Mouse (Mus musculus) pancreas, adult 10 weeks (tissue): ENCODE results near the gene Exph5. TPM values are rescaled to one million over a fixed set of nuclear protein-coding genes. Genes with fewer than 3 reads are reported as not detected.

Experiments
- polyA plus RNA-seq: library from polyadenylated mRNA; stranded (reverse); fragments of 350-450 nt; fragmentation: Illumina TruSeq; extraction: RNeasy Lipid Tissue Mini Kit (QIAGEN cat#74804); gene quantifications from one replicate; pipeline ENCODE4 v1.2.3, GENCODE M21; 2015; ENCODE audit warnings: low read depth, low replicate concordance; ENCODE audit not compliant: insufficient read depth

Exph5 gene
- 0.74 TPM for polyA plus RNA-seq

DNA sequence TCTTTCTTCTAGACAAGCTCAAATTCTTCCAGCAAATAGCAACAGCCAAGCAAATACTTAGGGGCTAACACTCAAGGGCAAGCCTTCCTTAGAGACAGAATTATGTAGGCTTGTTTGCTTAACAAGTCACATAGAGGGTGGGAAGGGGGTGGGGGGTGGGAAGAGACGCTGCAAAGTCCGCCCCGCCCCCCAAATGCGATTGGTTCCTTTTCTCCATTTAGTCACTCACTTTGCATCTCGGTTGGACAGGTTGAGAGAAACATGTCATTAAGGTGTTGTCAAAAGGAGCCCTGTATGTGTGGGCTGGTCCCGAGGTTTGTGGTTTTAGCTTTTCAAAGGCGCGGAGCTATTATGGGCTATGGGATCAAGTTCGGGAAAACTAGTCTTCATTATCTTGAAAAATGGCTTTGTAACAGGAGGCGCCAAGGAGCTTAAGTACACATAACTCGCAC is at the start of gene Exph5:
Exph5 (plus strand) TSS at position 402 of the 452 bp plus-strand sequence.

DNA sequence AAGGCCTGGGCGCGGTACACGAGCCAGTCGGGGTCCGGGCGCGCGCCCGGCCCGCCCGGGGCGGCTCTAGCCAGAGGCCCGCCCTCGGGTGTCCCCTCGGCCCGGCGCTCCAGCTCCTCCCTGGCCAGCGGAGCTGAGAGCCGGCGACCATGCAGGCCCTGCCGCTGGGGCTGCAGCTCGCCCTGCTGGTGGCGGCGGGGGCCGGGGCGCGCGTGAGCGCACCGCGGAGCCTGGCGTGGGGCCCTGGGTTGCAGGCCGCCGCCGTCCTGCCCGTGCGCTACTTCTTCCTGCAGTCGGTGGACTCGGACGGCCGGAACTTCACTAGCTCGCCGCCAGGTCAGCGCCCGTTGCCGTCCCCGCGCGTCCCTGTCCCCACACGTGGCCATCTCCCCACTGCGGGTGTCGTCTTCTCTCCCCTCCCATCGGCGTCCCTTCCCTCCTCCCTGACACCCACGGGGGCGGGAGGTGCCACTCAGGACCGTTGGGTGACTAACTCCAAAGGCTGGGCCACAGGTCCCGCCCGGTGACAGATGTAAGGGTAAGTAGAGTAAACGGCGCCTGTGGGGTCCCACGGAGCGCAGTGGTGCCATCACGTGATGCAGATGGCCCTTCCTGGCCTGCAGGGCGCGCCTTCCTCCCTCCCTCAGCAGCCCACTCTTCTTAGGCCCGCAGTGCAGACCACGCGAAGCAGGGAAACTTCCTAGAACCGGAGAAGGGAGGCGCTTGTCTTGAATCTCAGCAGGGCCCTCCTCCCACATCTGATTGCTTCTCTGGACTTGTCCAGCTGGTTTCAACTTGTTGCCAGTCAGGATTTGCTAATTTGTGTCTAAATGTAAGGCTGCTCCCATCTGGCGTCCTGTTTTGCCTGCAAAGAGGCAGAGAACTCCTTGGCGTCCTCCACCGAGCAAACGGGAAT is 82.7 kb downstream of the Exph5 start, which contains the start of gene Kdelc2:
Kdelc2 (plus strand) TSS at position 75 of the 916 bp plus-strand sequence.

DNA sequence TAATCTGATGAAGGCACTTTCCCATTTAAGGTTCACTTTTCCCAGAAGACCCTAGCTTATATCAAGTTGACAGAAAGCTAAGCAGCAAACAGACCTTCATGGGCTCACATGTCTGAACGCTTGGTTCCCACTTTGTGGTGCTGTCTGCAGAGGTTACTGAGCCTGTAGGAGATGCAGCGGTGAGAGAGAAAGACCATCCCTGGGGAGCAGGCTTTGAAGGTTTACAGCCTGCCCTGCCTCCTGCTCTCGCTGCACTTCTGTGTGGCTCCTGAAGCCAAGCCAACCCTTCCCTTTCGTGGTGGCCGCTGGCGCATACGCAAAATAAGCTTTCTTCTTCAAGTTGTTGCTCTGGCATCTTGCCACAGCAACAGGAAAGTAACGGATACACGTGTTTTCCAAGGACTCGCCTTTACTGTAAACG is 100.8 kb downstream of the Exph5 start, which contains the start of gene 4930550C14Rik:
4930550C14Rik (plus strand) TSS at position 35 of the 421 bp plus-strand sequence.

Other genes starting within 250 kb of the Exph5 start
- 3.3 TPM for gene Ddx10, start 53.6 kb upstream of the Exph5 start, polyA plus RNA-seq
- 3.8 TPM for gene Kdelc2, start 82.4 kb downstream of the Exph5 start, polyA plus RNA-seq
- gene 4930550C14Rik, start 100.7 kb downstream of the Exph5 start, polyA plus RNA-seq: not detected
- gene Atm, start 235.1 kb downstream of the Exph5 start, polyA plus RNA-seq: 2.0 TPM
- 1.4 TPM for gene Npat, start 235.4 kb downstream of the Exph5 start, polyA plus RNA-seq